Mouse (Mus musculus): Measurements from ENCODE around the gene Zfp512b. TPM values are rescaled to one million over a fixed set of nuclear protein-coding genes. Genes with fewer than 3 reads are reported as not detected.

Gene Zfp512b
- polyA plus RNA-seq (2015; fragmentation: Nextera tagmentation; extraction: Ambion mirVana), result 22.8 and 26.0 TPM in 2 replicates

DNA sequence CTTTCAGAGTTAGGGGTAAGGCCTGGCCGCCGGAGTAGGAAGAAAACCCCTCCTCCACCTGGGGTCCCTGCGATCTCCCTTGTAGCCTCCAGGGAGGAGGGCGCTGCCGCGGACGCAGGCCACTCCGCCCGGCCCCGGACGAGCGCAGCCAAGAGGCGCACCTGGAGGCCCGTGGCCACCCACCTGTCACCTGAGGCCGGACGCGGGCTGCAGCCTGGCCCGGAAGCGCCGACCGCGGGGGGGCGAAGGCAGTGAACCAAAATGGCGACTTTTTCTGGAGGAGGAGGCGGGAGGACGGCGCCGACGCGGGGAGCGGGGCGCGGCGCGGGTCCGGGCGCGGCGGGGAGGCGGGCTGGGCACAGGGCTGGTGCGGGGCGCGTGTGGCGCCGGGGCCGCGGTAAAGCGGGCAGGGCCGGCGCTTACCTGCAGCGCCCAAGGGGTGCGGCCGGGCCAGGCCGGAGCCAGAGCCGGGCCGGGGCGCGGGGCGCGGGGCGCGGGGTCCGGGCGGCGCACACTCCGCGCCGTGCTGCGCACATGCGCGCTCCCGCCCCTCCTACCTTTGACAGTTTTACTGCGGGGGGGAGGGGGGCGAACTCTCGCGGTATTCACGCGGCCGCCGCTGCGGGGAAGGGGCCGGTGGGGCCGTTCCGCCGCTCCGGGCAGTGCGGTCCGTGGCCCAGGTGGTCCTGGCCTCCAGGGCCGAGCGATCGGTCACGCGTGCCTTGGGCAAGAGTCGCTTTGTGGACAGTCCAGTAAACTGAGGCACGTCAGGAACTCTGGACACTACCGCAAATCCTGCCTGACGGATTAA lies at the start of gene Zfp512b:
Gene Zfp512b, minus strand, starts transcription at position 573 of the 811 bp plus-strand sequence.
- Histone ChIP-seq H3K4me3 (ENCODE audit: low read length) (peak within 1 kb of the TSS; percentile 95), H3K4me1 (ENCODE audit: control insufficient read depth, insufficient read depth, low read length) (peaks cover 10% of the 10 kb centered on the region), H3K9ac (ENCODE audit: low read length) (peak within 1 kb of the TSS; percentile 88), H3K27ac (ENCODE audit: low read length) (peak within 1 kb of the TSS; percentile 81), H3K9me3 (replicated peaks; ENCODE audit: control insufficient read depth, low read length) (no peaks in the 10 kb centered on the region), H3K36me3 (ENCODE audit: control insufficient read depth, insufficient read depth) (peaks cover 13% of the 10 kb centered on the region), H3K4me2 (ENCODE audit: low read depth, low read length) (peak within 1 kb of the TSS; percentile 71), H3K27me3 (ENCODE audit: control insufficient read depth, insufficient read depth, low read length) (no peaks in the 10 kb centered on the region)
- peak; percentile 80 for ATAC-seq (replicated peaks; ENCODE audit: extremely low read depth, insufficient read depth, low FRiP score)
- WGBS, result under 1% methylated on average over 88 of the region's 97 CpGs

DNA sequence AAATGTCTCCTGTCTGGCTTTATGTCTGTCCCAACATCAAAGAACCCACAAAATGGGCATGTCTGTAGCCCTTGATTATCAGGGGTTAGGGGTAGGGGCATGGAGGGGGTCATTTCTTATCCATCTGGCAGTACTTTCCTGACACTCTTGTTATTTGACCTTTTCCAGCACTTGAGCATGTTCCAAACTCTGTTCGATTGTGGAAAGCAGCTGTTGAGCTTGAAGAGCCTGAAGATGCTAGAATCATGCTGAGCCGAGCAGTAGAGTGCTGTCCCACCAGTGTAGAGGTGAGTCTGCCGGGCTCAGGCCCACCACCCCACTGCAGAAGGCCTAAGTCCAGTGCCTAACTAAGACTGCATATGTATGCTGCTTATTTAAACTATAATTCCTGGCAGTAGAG lies 43.3 kb upstream of the Zfp512b start:
- no peak overlapping the region for H3K9ac ChIP-seq (ENCODE audit: low read length)
- ATAC-seq (replicated peaks; ENCODE audit: extremely low read depth, insufficient read depth, low FRiP score), result no peak
- no peak overlapping the region for H3K27ac ChIP-seq (ENCODE audit: low read length)
- H3K4me3 ChIP-seq (ENCODE audit: low read length), result no peak overlapping the region
- H3K27me3 ChIP-seq (ENCODE audit: control insufficient read depth, insufficient read depth, low read length), result no peaks in the 10 kb centered on the region
- no peak overlapping the region for H3K4me2 ChIP-seq (ENCODE audit: low read depth, low read length)
- peaks cover 61% of the 10 kb centered on the region for H3K36me3 ChIP-seq (ENCODE audit: control insufficient read depth, insufficient read depth)
- H3K4me1 ChIP-seq (ENCODE audit: control insufficient read depth, insufficient read depth, low read length), result no peaks in the 10 kb centered on the region
- whole genome bisulfite sequencing, result 92% methylated on average over 3 of the region's 3 CpGs
- no peaks in the 10 kb centered on the region for H3K9me3 ChIP-seq (replicated peaks; ENCODE audit: control insufficient read depth, low read length)

DNA sequence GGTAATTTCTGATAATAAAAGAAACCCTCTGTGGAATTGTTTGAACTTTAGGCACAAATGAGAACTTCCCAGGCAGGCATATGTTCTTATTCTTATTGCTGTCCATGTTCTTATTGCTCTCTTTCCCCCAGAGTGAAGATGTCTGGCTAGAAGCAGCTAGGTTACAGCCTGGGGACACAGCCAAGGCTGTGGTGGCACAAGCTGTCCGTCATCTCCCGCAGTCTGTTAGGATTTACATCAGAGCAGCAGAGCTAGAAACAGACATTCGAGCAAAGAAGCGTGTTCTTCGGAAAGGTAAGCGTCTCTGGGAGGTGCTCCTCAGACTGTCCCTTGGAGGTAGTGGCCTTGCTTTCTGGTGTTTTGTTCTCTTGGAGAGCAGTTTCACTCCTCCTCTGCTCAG lies 40.0 kb upstream of the Zfp512b start:
- Histone ChIP-seq H3K27me3 (ENCODE audit: control insufficient read depth, insufficient read depth, low read length) (no peaks in the 10 kb centered on the region), H3K9ac (ENCODE audit: low read length) (no peak overlapping the region), H3K9me3 (replicated peaks; ENCODE audit: control insufficient read depth, low read length) (no peaks in the 10 kb centered on the region), H3K4me1 (ENCODE audit: control insufficient read depth, insufficient read depth, low read length) (no peaks in the 10 kb centered on the region), H3K27ac (ENCODE audit: low read length) (no peak overlapping the region), H3K4me3 (ENCODE audit: low read length) (no peak overlapping the region), H3K36me3 (ENCODE audit: control insufficient read depth, insufficient read depth) (peaks cover 44% of the 10 kb centered on the region), H3K4me2 (ENCODE audit: low read depth, low read length) (no peak overlapping the region)
- 93% methylated on average over 6 of the region's 6 CpGs for WGBS
- ATAC-seq (replicated peaks; ENCODE audit: extremely low read depth, insufficient read depth, low FRiP score), result no peak

DNA sequence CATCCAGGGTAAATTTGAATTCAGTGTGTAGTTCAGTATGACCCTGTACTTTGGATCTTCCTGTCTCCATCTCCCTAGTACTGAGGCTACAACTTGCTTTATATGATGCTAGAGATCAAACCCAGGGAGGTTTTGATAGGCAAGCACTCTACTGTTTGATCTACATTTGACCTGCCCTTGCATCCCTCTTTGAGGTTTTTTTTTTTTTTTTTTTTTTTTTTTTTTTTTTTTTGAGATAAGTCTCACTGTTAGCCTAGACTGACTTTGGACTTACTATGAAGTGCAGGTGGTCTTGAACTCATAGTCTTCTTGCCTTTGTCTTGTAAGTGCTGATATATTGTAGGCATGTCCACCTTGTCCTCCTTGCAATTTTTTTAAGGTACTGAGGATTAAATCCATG lies 35.9 kb upstream of the Zfp512b start:
- no peak overlapping the region for H3K4me2 ChIP-seq (ENCODE audit: low read depth, low read length)
- no peaks in the 10 kb centered on the region for H3K4me1 ChIP-seq (ENCODE audit: control insufficient read depth, insufficient read depth, low read length)
- no peak for ATAC-seq (replicated peaks; ENCODE audit: extremely low read depth, insufficient read depth, low FRiP score)
- no peaks in the 10 kb centered on the region for H3K27me3 ChIP-seq (ENCODE audit: control insufficient read depth, insufficient read depth, low read length)
- H3K4me3 ChIP-seq (ENCODE audit: low read length), result no peak overlapping the region
- no peak overlapping the region for H3K9ac ChIP-seq (ENCODE audit: low read length)
- no peak overlapping the region for H3K27ac ChIP-seq (ENCODE audit: low read length)
- peaks cover 17% of the 10 kb centered on the region for H3K36me3 ChIP-seq (ENCODE audit: control insufficient read depth, insufficient read depth)
- no peaks in the 10 kb centered on the region for H3K9me3 ChIP-seq (replicated peaks; ENCODE audit: control insufficient read depth, low read length)

DNA sequence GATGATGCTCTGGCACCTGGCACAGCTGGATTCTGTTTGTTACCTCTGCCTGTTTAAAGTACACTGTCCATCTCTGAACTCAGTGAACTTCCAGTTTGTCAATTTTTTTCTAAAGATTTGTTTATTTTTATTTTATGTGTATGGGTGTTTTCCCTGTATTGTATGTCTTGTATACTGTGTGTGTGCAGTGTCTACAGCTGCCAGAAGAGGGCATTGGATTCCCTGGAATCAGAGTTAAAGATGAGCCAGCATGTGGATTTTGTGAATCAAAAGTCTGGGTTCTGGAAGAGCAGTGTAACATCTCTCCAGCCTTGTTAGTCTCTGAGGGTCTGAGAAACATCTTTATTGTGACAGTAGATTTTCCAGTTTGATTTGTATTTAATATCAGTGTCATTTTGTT lies 30.8 kb upstream of the Zfp512b start:
- Histone ChIP-seq H3K4me3 (ENCODE audit: low read length) (no peak overlapping the region), H3K9ac (ENCODE audit: low read length) (no peak overlapping the region), H3K4me2 (ENCODE audit: low read depth, low read length) (no peak overlapping the region)

DNA sequence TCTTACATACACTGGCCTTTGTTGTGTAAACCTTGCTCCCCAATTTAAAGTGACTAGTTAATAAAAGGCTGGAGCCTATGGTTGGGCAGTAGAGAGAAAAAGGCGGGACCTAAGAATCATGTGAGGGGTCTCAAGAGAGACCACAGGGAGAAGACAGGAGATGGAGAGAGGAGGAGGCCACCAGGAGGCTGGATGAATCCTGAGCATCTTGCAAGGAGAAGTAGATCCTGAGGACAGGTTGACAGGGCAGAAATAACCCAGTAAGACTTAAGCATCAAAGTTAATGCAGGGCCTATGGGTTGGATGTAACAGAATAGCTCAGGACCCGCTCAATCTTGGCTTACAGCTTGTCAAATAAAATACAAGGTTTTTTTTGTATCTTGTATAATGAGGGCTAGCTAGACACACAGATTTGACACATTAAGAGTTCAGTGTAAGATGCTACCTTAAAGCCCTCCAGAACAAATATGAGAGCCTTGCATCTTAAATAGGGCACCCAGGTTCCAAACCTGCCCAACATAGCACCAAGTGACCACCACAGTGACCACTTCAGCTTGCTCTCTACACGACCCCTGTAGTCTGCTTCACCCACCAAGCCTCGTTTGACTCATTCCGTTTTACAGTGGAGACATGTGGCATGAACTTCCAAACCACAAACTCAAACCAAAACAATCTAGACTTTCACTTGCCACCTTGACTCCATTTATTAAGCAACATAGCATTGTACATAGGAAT lies 26.3 kb upstream of the Zfp512b start:
- no peaks in the 10 kb centered on the region for H3K4me1 ChIP-seq (ENCODE audit: control insufficient read depth, insufficient read depth, low read length)
- H3K36me3 ChIP-seq (ENCODE audit: control insufficient read depth, insufficient read depth), result peaks cover 39% of the 10 kb centered on the region

More for the DNA sequence above, 30.8 kb upstream of the Zfp512b start:
- no peaks in the 10 kb centered on the region for H3K9me3 ChIP-seq (replicated peaks; ENCODE audit: control insufficient read depth, low read length)
- H3K27me3 ChIP-seq (ENCODE audit: control insufficient read depth, insufficient read depth, low read length), result no peaks in the 10 kb centered on the region
- H3K36me3 ChIP-seq (ENCODE audit: control insufficient read depth, insufficient read depth), result peaks cover 32% of the 10 kb centered on the region
- H3K4me1 ChIP-seq (ENCODE audit: control insufficient read depth, insufficient read depth, low read length), result no peaks in the 10 kb centered on the region
- no peak overlapping the region for H3K27ac ChIP-seq (ENCODE audit: low read length)
- no peak for ATAC-seq (replicated peaks; ENCODE audit: extremely low read depth, insufficient read depth, low FRiP score)

DNA sequence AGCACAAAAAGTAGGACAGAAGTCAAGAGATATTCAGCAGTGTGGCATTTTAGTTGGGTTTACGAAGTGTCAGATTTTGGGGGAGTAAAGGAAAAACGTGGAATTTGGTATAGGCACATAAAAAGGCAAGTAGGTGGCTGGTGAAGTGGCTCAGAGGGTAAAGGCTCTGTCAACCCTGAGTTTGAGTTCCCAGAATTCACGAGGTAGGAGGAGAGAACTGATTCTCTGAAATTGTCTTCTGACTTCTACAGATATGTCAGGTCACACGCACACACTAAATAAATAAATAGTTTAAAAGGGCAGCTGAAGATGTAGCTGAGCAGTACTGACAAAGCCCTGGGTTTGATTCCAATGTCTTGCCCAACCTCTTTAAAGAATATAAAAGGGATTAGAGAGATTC lies 9.8 kb upstream of the Zfp512b start:
- Histone ChIP-seq H3K27ac (ENCODE audit: low read length) (no peak overlapping the region), H3K9ac (ENCODE audit: low read length) (no peak overlapping the region), H3K4me2 (ENCODE audit: low read depth, low read length) (peak overlapping the region; percentile 89), H3K36me3 (ENCODE audit: control insufficient read depth, insufficient read depth) (no peaks in the 10 kb centered on the region), H3K4me1 (ENCODE audit: control insufficient read depth, insufficient read depth, low read length) (peaks cover 15% of the 10 kb centered on the region), H3K27me3 (ENCODE audit: control insufficient read depth, insufficient read depth, low read length) (no peaks in the 10 kb centered on the region), H3K4me3 (ENCODE audit: low read length) (no peak overlapping the region; the same call in 1 of the 2 replicates), H3K9me3 (replicated peaks; ENCODE audit: control insufficient read depth, low read length) (no peaks in the 10 kb centered on the region)
- ATAC-seq (replicated peaks; ENCODE audit: extremely low read depth, insufficient read depth, low FRiP score), result no peak
- WGBS, result 72% methylated on average over 4 of the region's 4 CpGs

More for the DNA sequence above, 26.3 kb upstream of the Zfp512b start:
- no peaks in the 10 kb centered on the region for H3K27me3 ChIP-seq (ENCODE audit: control insufficient read depth, insufficient read depth, low read length)
- H3K4me3 ChIP-seq (ENCODE audit: low read length), result no peak overlapping the region
- H3K4me2 ChIP-seq (ENCODE audit: low read depth, low read length), result no peak overlapping the region
- H3K9me3 ChIP-seq (replicated peaks; ENCODE audit: control insufficient read depth, low read length), result no peaks in the 10 kb centered on the region
- H3K9ac ChIP-seq (ENCODE audit: low read length), result no peak overlapping the region
- ATAC-seq (replicated peaks; ENCODE audit: extremely low read depth, insufficient read depth, low FRiP score), result no peak
- no peak overlapping the region for H3K27ac ChIP-seq (ENCODE audit: low read length)
- WGBS, result 82% methylated on average over 5 of the region's 5 CpGs

DNA sequence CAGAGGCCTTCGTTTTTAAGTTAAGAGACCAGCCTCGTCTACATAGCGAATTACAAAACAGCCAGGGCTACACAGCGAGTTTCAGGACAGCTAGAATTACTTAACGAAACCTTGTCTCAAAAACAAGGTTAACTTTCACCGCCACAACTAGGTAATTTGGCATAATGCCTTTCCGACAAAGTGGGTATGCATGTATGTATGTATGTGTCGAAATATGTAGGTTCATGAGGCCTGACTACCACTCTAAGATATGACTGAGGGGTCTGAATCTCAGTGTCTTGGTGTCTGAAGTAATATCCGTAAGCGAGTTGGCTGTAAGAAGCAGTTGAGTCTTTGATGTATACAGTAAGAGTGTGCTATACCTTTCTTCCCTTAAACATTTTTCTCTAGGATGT lies 9.1 kb upstream of the Zfp512b start:
- H3K27ac ChIP-seq (ENCODE audit: low read length), result no peak overlapping the region; the same call in 1 of the 2 replicates
- ATAC-seq (replicated peaks; ENCODE audit: extremely low read depth, insufficient read depth, low FRiP score), result no peak
- WGBS, result 24% methylated on average over 10 of the region's 10 CpGs

More for the DNA sequence above, 9.1 kb upstream of the Zfp512b start:
- H3K4me3 ChIP-seq (ENCODE audit: low read length), result peak overlapping the region; percentile 99
- no peaks in the 10 kb centered on the region for H3K9me3 ChIP-seq (replicated peaks; ENCODE audit: control insufficient read depth, low read length)
- H3K27me3 ChIP-seq (ENCODE audit: control insufficient read depth, insufficient read depth, low read length), result no peaks in the 10 kb centered on the region
- peak overlapping the region; percentile 94 for H3K9ac ChIP-seq (ENCODE audit: low read length)
- peak overlapping the region; percentile 89 for H3K4me2 ChIP-seq (ENCODE audit: low read depth, low read length)
- H3K36me3 ChIP-seq (ENCODE audit: control insufficient read depth, insufficient read depth), result no peaks in the 10 kb centered on the region
- peaks cover 15% of the 10 kb centered on the region for H3K4me1 ChIP-seq (ENCODE audit: control insufficient read depth, insufficient read depth, low read length)

All from heart, embryonic 16.5 days (tissue).